In the genomic region with DNA sequence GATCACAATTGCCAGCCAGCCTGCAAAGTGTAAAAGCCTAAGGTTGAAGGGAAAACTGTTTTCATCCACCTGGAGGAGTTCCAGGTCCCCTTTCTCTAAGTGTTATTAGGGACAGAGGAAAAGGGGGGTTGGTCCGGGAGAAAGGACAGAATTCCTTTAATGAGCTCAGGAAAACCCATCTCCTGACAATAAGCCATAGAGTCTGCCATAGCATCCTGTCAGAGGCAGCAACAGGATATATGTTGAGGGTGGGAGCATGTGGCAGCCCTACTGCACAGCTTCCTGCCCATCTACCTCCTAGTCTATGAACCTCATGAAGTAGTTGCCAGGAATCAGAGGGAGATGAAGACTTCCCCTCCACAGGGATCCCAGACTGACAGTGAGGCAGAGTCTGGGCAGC, we compare ENCODE assay signal across 22 mouse cellular contexts. TPM values are rescaled to one million over a fixed set of nuclear protein-coding genes. Genes with fewer than 3 reads are reported as not detected.
DNase-seq lines count a peak whose midpoint lies in the region; ATAC-seq and TF ChIP-seq lines count a peak whose summit lies in the region.
"Had no signal": no experiment of that assay in that cellular context is flagged by ENCODE, and none has a peak within 500 bp of the region (broad histone marks: within the 10 kb centered on the region; RNA-seq: fewer than 3 reads in every experiment).

No protein-coding gene starts in this region.

- no peak for ATAC-seq in heart, embryonic 16.5 days (replicated peaks; ENCODE audit: extremely low read depth, insufficient read depth, low FRiP score)
- no peak for ATAC-seq in kidney, postnatal 0 days (replicated peaks; ENCODE audit: low FRiP score, low read depth)
- peak; percentile 7; the same call in 1 of the 2 replicates for ATAC-seq in megakaryocyte progenitor cell, adult 5-6 weeks (replicated peaks; ENCODE audit: poor library complexity)
- ATAC-seq: forebrain, postnatal 0 days; hindbrain, postnatal 0 days; liver, postnatal 0 days had no signal

- H3K4me2 ChIP-seq in heart, embryonic 16.5 days (ENCODE audit: low read depth, low read length), result no peak overlapping the region
- no peak overlapping the region for H3K4me2 ChIP-seq in kidney, postnatal 0 days (ENCODE audit: low read length)

- intact Hi-C loops in left cerebral cortex, adult 2 months (cut with DNase I), result no loop called here

- H3K36me3 ChIP-seq in heart, embryonic 16.5 days (ENCODE audit: control insufficient read depth, insufficient read depth), result no peaks in the 10 kb centered on the region
- no peaks in the 10 kb centered on the region for H3K36me3 ChIP-seq in kidney, postnatal 0 days (ENCODE audit: insufficient read depth, low read length)
- H3K36me3 ChIP-seq: forebrain, embryonic 10.5 days; hindbrain, embryonic 10.5 days; limb, embryonic 10.5 days; midbrain, embryonic 10.5 days had no signal

- H3K27me3 ChIP-seq in heart, embryonic 16.5 days (ENCODE audit: control insufficient read depth, insufficient read depth, low read length), result no peaks in the 10 kb centered on the region
- H3K27me3 ChIP-seq in kidney, postnatal 0 days (ENCODE audit: insufficient read depth, low read length), result no peaks in the 10 kb centered on the region

- no peak for TF ChIP-seq CTCF in kidney, postnatal 0 days (IDR thresholded peaks at IDR 0.05; ENCODE audit: low read depth)
- TF ChIP-seq CTCF in left cerebral cortex, adult 2 months (IDR thresholded peaks at IDR 0.05), result no peak

- DNase-seq in heart, adult 18-20 months, result no peak
- DNase-seq in kidney, postnatal 0 days (ENCODE audit: low spot score), result peak; percentile 41
- no peak for DNase-seq in kidney, postnatal 25 days
- DNase-seq in lung, postnatal 10 days, result peak; percentile 31
- no peak for DNase-seq in lung, postnatal 36 days
- DNase-seq in left cerebral cortex, adult 2 months (ENCODE audit: extremely low spot score in 1 of 2, low spot score in 2 of 2), result no peak
- DNase-seq: adrenal gland, adult 2 months; cerebellum, adult 9-11 months; forebrain, postnatal 0 days; kidney, adult 2 months; liver, postnatal 0 days; right cerebral cortex, postnatal 25 days; thymus, adult 2 months had no signal

- peak overlapping the region; percentile 58 for H3K27ac ChIP-seq in heart, embryonic 16.5 days (ENCODE audit: low read length)
- no peak overlapping the region for H3K27ac ChIP-seq in kidney, postnatal 0 days
- no peak overlapping the region for H3K27ac ChIP-seq in left cerebral cortex, adult 2 months
- H3K27ac ChIP-seq: forebrain, embryonic 10.5 days; hindbrain, embryonic 10.5 days; hindbrain, postnatal 0 days; limb, embryonic 10.5 days; midbrain, embryonic 10.5 days had no signal

- peaks cover 4% of the 10 kb centered on the region for H3K4me1 ChIP-seq in heart, embryonic 16.5 days (ENCODE audit: control insufficient read depth, insufficient read depth, low read length)
- no peaks in the 10 kb centered on the region for H3K4me1 ChIP-seq in kidney, postnatal 0 days (replicated peaks; ENCODE audit: insufficient read depth, low read length)
- H3K4me1 ChIP-seq: forebrain, embryonic 10.5 days had no signal

- no peak overlapping the region for H3K4me3 ChIP-seq in heart, embryonic 16.5 days (ENCODE audit: low read length)
- H3K4me3 ChIP-seq in kidney, postnatal 0 days (replicated peaks; ENCODE audit: low read depth, low read length), result no peak overlapping the region
- H3K4me3 ChIP-seq in left cerebral cortex, adult 2 months, result no peak overlapping the region
- H3K4me3 ChIP-seq: forebrain, embryonic 10.5 days; hindbrain, embryonic 10.5 days; limb, embryonic 10.5 days; midbrain, embryonic 10.5 days had no signal

- H3K9ac ChIP-seq in heart, embryonic 16.5 days (ENCODE audit: low read length), result no peak overlapping the region
- no peak overlapping the region for H3K9ac ChIP-seq in kidney, postnatal 0 days (ENCODE audit: low read depth, low read length)
- H3K9ac ChIP-seq: forebrain, postnatal 0 days; liver, postnatal 0 days had no signal

- 50% methylated on average over 1 of the region's 1 CpGs for WGBS in heart, embryonic 16.5 days
- 45% methylated on average over 1 of the region's 1 CpGs for WGBS in kidney, postnatal 0 days

- H3K9me3 ChIP-seq in heart, embryonic 16.5 days (replicated peaks; ENCODE audit: control insufficient read depth, low read length), result no peaks in the 10 kb centered on the region
- H3K9me3 ChIP-seq in kidney, postnatal 0 days (replicated peaks; ENCODE audit: low read length), result no peaks in the 10 kb centered on the region
- H3K9me3 ChIP-seq: forebrain, embryonic 10.5 days; hindbrain, embryonic 10.5 days; limb, embryonic 10.5 days; midbrain, embryonic 10.5 days had no signal

RNA-seq across cellular contexts. Expression of gene Lrrc55, which starts 29.4 kb away (rescaled TPM):
- polyA plus RNA-seq in heart, embryonic 16.5 days (2015; fragmentation: Nextera tagmentation; extraction: Ambion mirVana), result 0.33 and 0.49 TPM in 2 replicates
- total RNA-seq in heart, adult 18-20 months (2021), result 1 to 10 TPM; 1.2 to 1.5 TPM
- polyA plus RNA-seq in kidney, postnatal 0 days (2015; fragmentation: Nextera tagmentation; extraction: Ambion mirVana), result 0.47 and 0.84 TPM in 2 replicates
- total RNA-seq in megakaryocyte progenitor cell, adult 5-6 weeks (2015), result not detected in 2 replicates
- total RNA-seq in megakaryocyte progenitor cell, adult 5-6 weeks (2017), result not detected in 2 replicates
- total RNA-seq in left cerebral cortex, adult 2 months (2021), result 10 to 100 TPM; 32.8 to 36.5 TPM
- total RNA-seq: liver, adult 2 months; neutrophil, adult 5-6 weeks had no signal
- polyA plus RNA-seq: liver, adult 2 months had no signal

RNA-seq across cellular contexts. Expression of gene Aplnr, which starts 31.6 kb away (rescaled TPM):
- polyA plus RNA-seq in heart, embryonic 16.5 days (2015; fragmentation: Nextera tagmentation; extraction: Ambion mirVana), result 42.9 and 53.3 TPM in 2 replicates
- 10 to 100 TPM in 1 of 2 experiments, 1 to 10 TPM in 1; 5.7 to 11.3 TPM for total RNA-seq in heart, adult 18-20 months (2021)
- polyA plus RNA-seq in kidney, postnatal 0 days (2015; fragmentation: Nextera tagmentation; extraction: Ambion mirVana), result 77.7 and 81.3 TPM in 2 replicates
- 0.02 and 0.05 TPM in 2 replicates for total RNA-seq in megakaryocyte progenitor cell, adult 5-6 weeks (2015)
- 0.12 TPM in 1 of 2 replicates, not detected in the other for total RNA-seq in megakaryocyte progenitor cell, adult 5-6 weeks (2017)
- under 1 TPM; 0.30 to 0.38 TPM for total RNA-seq in left cerebral cortex, adult 2 months (2021)

Comparison
In these comparisons a context has a peak if more than half of its experiments do, and no peak if none do; other contexts are left out.
1. DNase-seq: peak in kidney, postnatal 0 days (single experiment) and lung, postnatal 10 days (single experiment); none in heart, adult 18-20 months (0 of 2), kidney, postnatal 25 days (0 of 2), lung, postnatal 36 days (single experiment) and left cerebral cortex, adult 2 months (0 of 2).
2. RNA of gene Lrrc55, which starts 29.4 kb away (total RNA-seq): 32.8 to 36.5 TPM in left cerebral cortex, adult 2 months; 1.2 to 1.5 TPM in heart, adult 18-20 months and not detected in megakaryocyte progenitor cell, adult 5-6 weeks; every median in the first group is over 10 times any median in the second.
3. RNA of gene Aplnr, which starts 31.6 kb away (total RNA-seq): 5.7 to 11.3 TPM in heart, adult 18-20 months; 0.30 to 0.38 TPM in left cerebral cortex, adult 2 months and 0.02 to 0.12 TPM in megakaryocyte progenitor cell, adult 5-6 weeks; every median in the first group is over 4 times any median in the second.